Mouse (Mus musculus): ENCODE data around the gene Csf2rb.

DNA sequence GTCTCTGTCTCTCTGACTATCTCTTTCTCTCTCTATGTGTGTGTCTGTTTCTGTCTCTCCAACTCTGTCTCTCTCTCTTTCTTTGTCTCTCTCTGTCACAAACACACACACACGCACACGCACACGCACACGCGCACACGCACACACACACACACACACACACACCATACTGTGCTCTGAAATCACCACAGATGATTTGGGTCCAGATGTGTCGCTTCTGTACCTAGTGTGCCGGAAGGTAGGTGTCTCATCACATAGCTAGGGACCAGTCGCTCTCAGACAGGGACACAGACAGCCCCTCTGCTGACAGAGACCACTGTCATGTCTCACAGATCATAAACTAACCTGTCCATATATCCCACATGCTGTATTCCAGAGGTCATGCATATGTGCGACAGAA lies 1.2 kb downstream of the Csf2rb start:
- TF ChIP-seq CTCF (IDR thresholded peaks at IDR 0.05; ENCODE audit: low read depth, low read length) (no peak), GATA1 (IDR thresholded peaks at IDR 0.05; ENCODE audit: borderline replicate concordance, low read length) (no peak), TAL1 (conservative IDR thresholded peaks at IDR 0.05; ENCODE audit: low read depth, low read length) (no peak)

Data from G1E (cell line).